Mouse (Mus musculus) CH12.LX (cell line): ENCODE measurements around the gene R3hdm2.

Source experiments
- BHLHE40 ChIP-seq: IDR thresholded peaks from 2 replicates; pipeline ENCODE4 v1.6.1; 2011; ENCODE audit warnings: mild to moderate bottlenecking, low read depth, low read length, improper control_type of control experiment
- CHD1 ChIP-seq: IDR thresholded peaks from 2 replicates; pipeline ENCODE4 v1.6.1; 2012; ENCODE audit warnings: low read depth, low read length, improper control_type of control experiment, inconsistent platforms
- CHD2 ChIP-seq: IDR thresholded peaks from 2 replicates; pipeline ENCODE4 v1.6.1; 2011; ENCODE audit warnings: low read length, improper control_type of control experiment
- CTCF ChIP-seq, 2 experiments: IDR thresholded peaks in 1 of 2; conservative IDR thresholded peaks in 1 of 2; 2 replicates each; pipeline ENCODE4 v1.5.1; 2011 to 2012; ENCODE audit warnings: low read depth in 2 of 2, low read length in 2 of 2, improper control_type of control experiment in 1 of 2, inconsistent platforms in 1 of 2, mild to moderate bottlenecking in 1 of 2, moderate library complexity in 1 of 2
- E2F4 ChIP-seq: IDR thresholded peaks from 2 replicates; pipeline ENCODE4 v1.6.1; 2011; ENCODE audit warnings: low read depth, low read length, improper control_type of control experiment; ENCODE audit not compliant: insufficient replicate concordance
- ELF1 ChIP-seq: IDR thresholded peaks from 2 replicates; pipeline ENCODE4 v1.6.1; 2014; ENCODE audit warnings: low read depth, mild to moderate bottlenecking, inconsistent platforms, low read length, improper control_type of control experiment
- EP300 ChIP-seq: IDR thresholded peaks from 2 replicates; pipeline ENCODE4 v1.6.1; 2011; ENCODE audit warnings: low read length, improper control_type of control experiment
- ETS1 ChIP-seq: conservative IDR thresholded peaks from 2 replicates; pipeline ENCODE4 v1.6.1; 2012; ENCODE audit warnings: low read depth, mild to moderate bottlenecking, inconsistent platforms, low read length, improper control_type of control experiment, moderate library complexity
- HCFC1 ChIP-seq: IDR thresholded peaks from 2 replicates; pipeline ENCODE4 v1.6.1; 2012; ENCODE audit warnings: low read depth, mild to moderate bottlenecking, inconsistent platforms, low read length, improper control_type of control experiment
- MXI1 ChIP-seq: IDR thresholded peaks from 2 replicates; pipeline ENCODE4 v1.6.1; 2011; ENCODE audit warnings: mild to moderate bottlenecking, low read depth, low read length, improper control_type of control experiment
- POLR2A ChIP-seq: IDR thresholded peaks from 2 replicates; pipeline ENCODE4 v1.6.1; 2011; ENCODE audit warnings: low read depth, mild to moderate bottlenecking, improper control_type of control experiment, low read length
- SIN3A ChIP-seq: IDR thresholded peaks from 2 replicates; pipeline ENCODE4 v1.6.1; 2012; ENCODE audit warnings: low read length, improper control_type of control experiment, inconsistent platforms
- SMC3 ChIP-seq: IDR thresholded peaks from 2 replicates; pipeline ENCODE4 v1.6.1; 2011; ENCODE audit warnings: low read depth, low read length, improper control_type of control experiment
- USF1 ChIP-seq: IDR thresholded peaks from 2 replicates; pipeline ENCODE4 v1.6.1; 2014; ENCODE audit warnings: low read depth, mild to moderate bottlenecking, inconsistent platforms, low read length, improper control_type of control experiment

DNA sequence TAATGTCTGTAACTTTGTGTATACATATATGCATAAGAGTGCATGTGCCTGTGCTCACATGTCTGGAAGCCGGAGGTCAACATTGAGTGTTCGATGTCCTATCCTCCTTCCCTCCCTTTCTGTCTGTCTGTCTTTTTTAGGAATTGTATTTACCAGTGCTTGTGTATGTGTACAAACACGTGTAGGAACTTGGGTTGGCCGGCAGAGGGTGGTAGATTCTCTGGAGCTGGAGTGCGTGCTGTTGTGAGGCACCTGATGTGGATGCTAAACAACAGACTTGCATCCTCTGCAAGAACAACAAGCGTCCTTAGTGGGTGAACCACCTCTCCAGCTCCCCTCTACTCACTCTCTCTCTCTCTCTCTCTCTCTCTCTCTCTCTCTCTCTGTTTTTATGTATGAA is 11.6 kb downstream of the R3hdm2 start:
- TF ChIP-seq CTCF (conservative IDR thresholded peaks at IDR 0.05 in 1 of 2, IDR thresholded peaks at IDR 0.05 in 1 of 2; ENCODE audit: low read depth in 2 of 2, low read length in 2 of 2) (peak in 1 of 2 experiments; percentile 34; a peak in 1 of 4 replicates), CHD2 (no peak), SIN3A (no peak), E2F4 (no peak), USF1 (no peak), MXI1 (no peak), BHLHE40 (no peak), CHD1 (no peak), SMC3 (no peak), POLR2A (no peak), ETS1 (no peak), EP300 (no peak), HCFC1 (no peak), ELF1 (no peak)
